Mouse (Mus musculus) liver, adult 2 months (tissue): Measurements from ENCODE around the gene Lyar.

Experiments
- CTCF ChIP-seq: fragments of 200-500 bp; IDR thresholded peaks from 2 replicates; pipeline ENCODE4 v1.5.1; 2011; ENCODE audit warnings: low read depth, low read length, control low read depth
- POLR2A ChIP-seq: fragments of 200-500 bp; IDR thresholded peaks from 2 replicates; pipeline ENCODE4 v1.6.1; 2011; ENCODE audit warnings: low read length, control low read depth; ENCODE audit not compliant: insufficient read depth; ENCODE audit errors: extremely low read depth

GRCm38 (mm10) chr5:38174256-38174912 lies 45.9 kb upstream of the Lyar start:
- TF ChIP-seq CTCF (no peak), POLR2A (no peak)
